Comparison of ENCODE assay signal across 10 mouse cellular contexts in the genomic region with DNA sequence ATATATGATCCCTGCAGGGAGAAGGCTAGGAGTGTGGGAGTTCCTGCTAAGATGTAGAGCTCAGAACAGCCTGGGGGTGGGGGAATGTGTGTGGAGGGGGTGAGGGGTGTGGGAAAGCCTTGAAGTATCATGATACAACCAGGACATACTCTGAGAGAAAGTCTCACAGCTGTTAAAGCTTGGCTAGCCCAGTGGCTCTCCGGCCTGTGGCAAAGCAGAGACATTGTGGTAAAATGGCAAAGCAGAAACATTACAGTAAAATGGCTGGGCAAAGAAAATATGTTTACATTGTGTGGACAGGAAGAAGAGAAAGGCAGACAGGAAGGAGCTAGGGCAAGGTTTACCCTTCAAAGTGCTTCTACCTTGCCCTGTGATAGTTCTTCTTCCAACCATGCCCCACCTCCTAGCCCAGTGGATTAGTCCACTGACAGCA. TPM values are rescaled to one million over a fixed set of nuclear protein-coding genes. Genes with fewer than 3 reads are reported as not detected.
DNase-seq lines count a peak whose midpoint lies in the region; ATAC-seq and TF ChIP-seq lines count a peak whose summit lies in the region.
"Had no signal": no experiment of that assay in that cellular context is flagged by ENCODE, and none has a peak within 500 bp of the region (broad histone marks: within the 10 kb centered on the region; RNA-seq: fewer than 3 reads in every experiment).

No protein-coding gene starts in this region.

- H3K27me3 ChIP-seq in heart, embryonic 12.5 days (replicated peaks), result no peaks in the 10 kb centered on the region
- H3K27me3 ChIP-seq in lung, embryonic 16.5 days (ENCODE audit: control insufficient read depth, insufficient read depth, low read depth, low read length), result no peaks in the 10 kb centered on the region
- no peaks in the 10 kb centered on the region for H3K27me3 ChIP-seq in liver, embryonic 16.5 days (ENCODE audit: control insufficient read depth, insufficient read depth, low read depth, low read length)

- no peak for ATAC-seq in heart, embryonic 12.5 days (ENCODE audit: insufficient number of reproducible peaks, low FRiP score)
- ATAC-seq in lung, embryonic 16.5 days (ENCODE audit: low read depth), result no peak; the same call in 1 of the 2 replicates
- no peak for ATAC-seq in liver, embryonic 16.5 days (ENCODE audit: low read depth)

- TF ChIP-seq CTCF in cortical plate, adult 2 months (IDR thresholded peaks at IDR 0.05; ENCODE audit: extremely low read depth, insufficient read depth, low read length), result no peak

- peaks cover 42% of the 10 kb centered on the region for H3K4me1 ChIP-seq in heart, embryonic 12.5 days (replicated peaks)
- peaks cover 12% of the 10 kb centered on the region for H3K4me1 ChIP-seq in lung, embryonic 16.5 days (replicated peaks; ENCODE audit: control insufficient read depth, insufficient read depth, low read length)
- H3K4me1 ChIP-seq in cortical plate, adult 2 months (ENCODE audit: control insufficient read depth, insufficient read depth, low read length), result peaks cover 4% of the 10 kb centered on the region
- H3K4me1 ChIP-seq in liver, embryonic 16.5 days (ENCODE audit: control insufficient read depth, low read depth, low read length), result peaks cover 38% of the 10 kb centered on the region

- H3K4me3 ChIP-seq in heart, embryonic 12.5 days, result peak overlapping the region; percentile 29
- H3K4me3 ChIP-seq in lung, embryonic 16.5 days (ENCODE audit: low read length), result no peak overlapping the region
- H3K4me3 ChIP-seq in cortical plate, adult 2 months (ENCODE audit: insufficient read depth, low read length), result no peak overlapping the region
- no peak overlapping the region for H3K4me3 ChIP-seq in liver, embryonic 16.5 days (ENCODE audit: low read depth, low read length)

- H3K9me3 ChIP-seq in heart, embryonic 12.5 days (replicated peaks), result no peaks in the 10 kb centered on the region
- no peaks in the 10 kb centered on the region for H3K9me3 ChIP-seq in lung, embryonic 16.5 days (ENCODE audit: control insufficient read depth, low read length)
- H3K9me3 ChIP-seq in liver, embryonic 16.5 days (replicated peaks; ENCODE audit: control insufficient read depth, low read length), result no peaks in the 10 kb centered on the region

- no peaks in the 10 kb centered on the region for H3K36me3 ChIP-seq in heart, embryonic 12.5 days
- H3K36me3 ChIP-seq in lung, embryonic 16.5 days (ENCODE audit: control insufficient read depth, insufficient read depth, low read length), result no peaks in the 10 kb centered on the region
- no peaks in the 10 kb centered on the region for H3K36me3 ChIP-seq in liver, embryonic 16.5 days (ENCODE audit: control insufficient read depth, insufficient read depth)

- WGBS in heart, embryonic 12.5 days, result 55% methylated on average over 1 of the region's 1 CpGs
- 60% methylated on average over 1 of the region's 1 CpGs for WGBS in lung, embryonic 16.5 days
- WGBS in liver, embryonic 16.5 days (ENCODE audit: insufficient replicate concordance), result 71% methylated on average over 1 of the region's 1 CpGs

- peak overlapping the region; percentile 99 for H3K27ac ChIP-seq in heart, embryonic 12.5 days (ENCODE audit: poor library complexity, severe bottlenecking)
- H3K27ac ChIP-seq in lung, embryonic 16.5 days (ENCODE audit: low read length), result peak overlapping the region; percentile 53
- H3K27ac ChIP-seq in cortical plate, adult 2 months (ENCODE audit: insufficient read depth, low read length), result 0 out of 2 replicates have a peak overlapping the region, but pooled peaks have one; percentile 74
- peak overlapping the region; percentile 55 for H3K27ac ChIP-seq in liver, embryonic 16.5 days (ENCODE audit: low read length)

- H3K4me2 ChIP-seq in heart, embryonic 12.5 days, result peak overlapping the region; percentile 60
- no peak overlapping the region for H3K4me2 ChIP-seq in lung, embryonic 16.5 days (ENCODE audit: low read depth, low read length)
- H3K4me2 ChIP-seq in liver, embryonic 16.5 days (ENCODE audit: low read depth, low read length), result no peak overlapping the region

- peak overlapping the region; percentile 71 for H3K9ac ChIP-seq in heart, embryonic 12.5 days
- H3K9ac ChIP-seq in lung, embryonic 16.5 days (ENCODE audit: low read length), result no peak overlapping the region
- H3K9ac ChIP-seq in liver, embryonic 16.5 days (ENCODE audit: low read depth, low read length), result no peak overlapping the region

- intact Hi-C loops in heart, postnatal 25 days (cut with DNase I), result no loop called here

- DNase-seq in heart, postnatal 25 days (ENCODE audit: low spot score), result no peak
- no peak for DNase-seq in lung, adult 18-20 months
- no peak for DNase-seq in ovary, postnatal 14 days (ENCODE audit: low spot score)
- DNase-seq in right cerebral cortex, adult 2 months (ENCODE audit: low spot score in 2 of 2), result no peak
- DNase-seq: kidney, adult 11 months; left cerebral cortex, postnatal 4 days had no signal

- no peak for TF ChIP-seq POLR2A in cortical plate, adult 2 months (IDR thresholded peaks at IDR 0.05; ENCODE audit: extremely low read depth, insufficient read depth, low read length)

RNA-seq across cellular contexts. Expression of a gene that starts 58.5 kb away (rescaled TPM):
- 8.9 and 10.9 TPM in 2 replicates for polyA plus RNA-seq in heart, embryonic 12.5 days (2016; fragmentation: Nextera tagmentation; extraction: Ambion mirVana)
- total RNA-seq in heart, postnatal 25 days (2021), result 10 to 100 TPM; 12.7 to 16.5 TPM
- 4.3 and 4.5 TPM in 2 replicates for polyA plus RNA-seq in lung, embryonic 16.5 days (2015; fragmentation: Nextera tagmentation; extraction: Ambion mirVana)
- 53.3 and 53.6 TPM in 2 replicates for polyA plus RNA-seq in cortical plate, adult 2 months (2012; rRNA removed)
- 1.3 and 1.6 TPM in 2 replicates for polyA plus RNA-seq in liver, embryonic 16.5 days (2015; fragmentation: Nextera tagmentation; extraction: Ambion mirVana)
